Mouse (Mus musculus): ENCODE measurements at regions not wholly inside any gene's neighbourhood (a gene's known extent, or its start where the extent isn't known, plus 50 kb on each side); places are given as distances from the start of the nearest gene placed in this dataset.

GRCm38 (mm10) chr3:147098065-147098580 is 246.0 kb downstream of the Ttll7 start:
- DNase-seq = no peak

DNA sequence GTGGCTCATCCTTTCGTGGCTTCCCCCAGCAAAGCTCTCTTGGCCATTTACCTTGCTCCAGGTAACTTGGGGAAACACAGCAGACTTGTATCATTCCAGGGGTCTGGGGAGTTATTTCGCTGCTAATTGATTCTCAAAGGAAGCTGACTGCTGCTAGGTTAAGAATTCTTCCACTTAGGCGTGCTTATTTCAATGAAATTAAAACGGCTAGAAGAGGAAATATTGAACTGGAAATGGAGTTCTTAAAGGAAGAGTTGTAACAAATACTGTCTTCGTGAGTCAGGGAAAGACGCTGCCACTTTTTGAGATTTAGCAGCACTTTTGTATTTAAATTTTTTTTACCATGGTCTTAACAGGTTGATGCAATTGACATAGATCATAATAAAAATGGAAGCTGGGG is 246.4 kb downstream of the Ttll7 start:
- DNase-seq = no peak

DNA sequence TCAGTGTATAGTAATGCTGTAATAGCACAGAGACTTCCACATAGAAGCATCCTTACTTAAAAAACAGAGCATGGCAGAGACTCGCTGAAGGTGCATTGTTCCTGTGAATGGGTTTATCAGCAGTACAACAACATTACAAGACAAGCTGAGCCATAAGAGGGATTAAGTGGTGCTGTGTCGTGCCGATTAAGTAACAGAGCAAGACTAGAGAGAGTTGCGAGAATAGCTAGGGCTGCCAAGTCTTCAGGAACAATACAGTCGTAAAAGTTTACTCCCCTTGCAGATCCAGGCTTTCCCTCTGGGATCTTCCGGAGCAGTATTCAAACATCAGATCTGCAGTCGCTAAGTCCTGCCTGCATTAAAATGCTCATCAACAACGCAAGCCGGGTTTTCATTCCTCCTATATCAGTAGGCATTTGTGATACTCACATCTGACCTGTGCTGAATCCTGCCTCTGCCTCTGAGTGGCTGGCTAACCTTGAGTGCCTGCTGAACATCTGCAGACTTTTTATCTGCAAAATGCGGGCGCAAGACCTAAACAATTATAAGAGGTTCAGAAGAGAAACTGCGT is 247.1 kb downstream of the Ttll7 start:
- DNase-seq = no peak

DNA sequence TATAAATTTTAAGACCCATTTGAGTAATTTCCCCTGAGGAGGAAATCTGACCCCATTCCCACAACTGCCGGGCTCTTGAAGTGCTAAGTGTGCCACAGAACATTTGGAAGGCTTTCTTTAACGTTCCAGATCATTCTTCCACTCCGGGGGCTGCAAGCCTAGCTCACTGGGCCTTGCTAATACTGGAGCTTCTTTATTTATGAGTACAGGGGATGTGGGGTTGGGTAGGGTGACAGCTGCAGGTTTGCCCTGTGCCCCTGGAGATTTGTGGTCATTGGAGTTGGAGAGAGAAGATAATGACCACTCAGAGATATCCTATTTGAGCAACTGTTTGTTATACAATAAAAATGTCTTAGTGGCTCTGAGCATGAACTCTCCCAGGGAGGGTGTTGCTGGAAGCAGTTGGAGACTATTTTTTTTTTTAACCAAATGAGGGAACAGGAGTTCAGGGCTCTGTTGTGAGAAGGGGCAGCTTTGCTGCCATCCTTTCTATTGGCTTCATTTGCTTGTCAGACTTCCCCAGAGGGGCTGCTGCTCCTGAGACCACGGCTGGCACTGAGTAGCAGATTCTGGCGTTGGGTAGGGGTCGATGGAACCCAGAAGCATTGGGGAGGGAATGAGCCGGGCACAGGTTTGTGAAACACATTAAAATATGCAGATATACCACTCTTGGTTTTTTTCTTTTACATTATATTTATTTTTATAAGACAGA is 249.0 kb downstream of the Ttll7 start:
- DNase-seq = no peak

DNA sequence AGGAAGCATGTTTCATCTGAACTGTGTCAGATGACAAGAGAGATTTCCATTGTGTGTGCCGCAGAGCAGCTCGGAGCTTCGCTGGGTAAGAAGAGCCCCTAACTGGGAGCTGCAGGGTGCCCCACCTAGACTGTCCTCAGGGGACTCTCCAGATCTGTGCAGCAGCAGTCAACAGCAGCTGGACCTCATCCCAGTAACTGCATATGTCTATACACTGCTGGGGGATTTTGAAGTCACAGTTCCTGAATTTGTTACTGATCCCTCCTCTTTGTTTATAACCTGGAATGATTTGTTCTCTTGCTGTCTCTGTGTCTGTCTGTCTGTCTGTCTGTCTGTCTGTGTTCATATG is 249.6 kb downstream of the Ttll7 start:
- DNase-seq = no peak

GRCm38 (mm10) chr3:147103428-147103827 is 251.3 kb downstream of the Ttll7 start:
- no peak for DNase-seq

DNA sequence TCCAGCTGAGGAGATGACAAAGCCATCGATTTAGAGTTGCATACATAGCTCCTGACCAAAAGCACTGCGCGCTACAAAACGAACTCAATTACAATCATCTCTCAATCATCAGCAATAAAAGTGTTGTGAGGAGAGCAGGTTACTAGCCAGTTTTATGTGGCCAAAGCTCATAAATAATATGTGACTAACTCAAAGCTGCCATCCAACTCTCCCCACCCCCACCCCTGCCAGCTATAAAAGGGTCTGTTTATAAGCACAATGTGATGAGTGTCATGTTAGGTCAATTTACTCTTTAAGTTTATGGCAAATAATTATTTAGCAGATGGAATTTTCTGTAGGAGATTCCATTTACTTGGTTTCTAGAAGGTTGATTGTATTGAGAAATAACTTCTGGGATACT is 265.4 kb downstream of the Ttll7 start:
- no peak for DNase-seq

DNA sequence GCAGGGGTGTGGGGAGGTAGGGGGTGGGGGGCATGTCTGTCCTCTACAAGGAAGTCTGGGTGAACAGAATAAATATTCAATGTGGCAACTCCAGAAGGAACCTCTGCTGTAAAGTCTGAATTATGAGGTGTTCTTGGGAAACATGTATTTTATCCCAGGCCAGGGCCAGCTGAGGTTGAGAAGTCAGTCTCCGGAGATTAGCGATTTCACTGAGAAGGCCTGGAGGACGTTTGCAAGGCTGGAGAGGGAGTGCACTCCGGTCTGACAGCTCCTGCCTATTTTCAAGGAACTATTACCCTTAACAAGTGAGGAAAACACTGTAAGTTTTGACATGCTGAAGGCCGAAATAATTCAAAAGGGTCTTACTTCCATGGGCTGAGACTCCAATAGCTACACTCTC is 265.9 kb downstream of the Ttll7 start:
- no peak for DNase-seq

DNA sequence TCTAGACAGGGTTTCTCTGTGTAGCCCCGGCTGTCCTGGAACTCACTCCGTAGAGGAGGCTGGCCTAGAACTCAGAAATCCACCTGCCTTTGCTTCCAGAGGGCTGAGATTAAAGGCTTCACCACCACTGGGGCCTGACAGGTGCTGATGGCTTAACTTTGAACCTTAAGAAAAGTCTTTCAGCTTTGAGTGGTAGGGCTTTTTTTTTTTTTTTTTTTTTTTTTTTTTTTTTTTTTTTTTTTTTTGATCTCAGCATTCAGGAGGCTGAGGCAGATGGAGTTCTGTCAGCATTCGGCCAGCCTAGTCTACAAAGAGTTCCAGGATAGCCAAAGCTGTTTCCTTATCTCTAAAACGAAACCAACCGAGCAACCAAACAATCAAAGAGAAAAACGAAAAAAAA is 266.5 kb downstream of the Ttll7 start:
- DNase-seq = no peak

DNA sequence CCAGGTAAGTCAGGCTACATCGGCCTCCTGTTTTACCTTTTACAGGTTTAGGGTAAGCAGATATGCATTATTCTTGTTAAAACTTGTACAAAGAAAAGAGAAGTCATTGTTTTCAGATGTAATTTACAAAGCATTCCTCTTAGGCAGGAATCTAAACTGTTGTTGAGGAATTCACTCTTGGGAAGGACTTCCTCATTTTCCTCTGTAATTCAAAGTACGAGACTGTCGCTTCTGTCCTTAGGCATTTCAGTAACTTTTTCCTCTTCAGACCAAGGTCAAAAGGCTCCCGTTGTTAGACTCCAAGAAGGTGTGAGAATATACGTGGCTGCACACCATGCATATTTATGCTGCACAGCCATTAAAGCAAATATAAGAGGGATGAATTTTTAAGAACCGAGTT is 269.7 kb downstream of the Ttll7 start:
- no peak for DNase-seq

GRCm38 (mm10) chr3:147127740-147128139 is 275.6 kb downstream of the Ttll7 start:
- DNase-seq = no peak

GRCm38 (mm10) chr3:147132830-147133229 is 280.7 kb downstream of the Ttll7 start:
- no peak for DNase-seq

DNA sequence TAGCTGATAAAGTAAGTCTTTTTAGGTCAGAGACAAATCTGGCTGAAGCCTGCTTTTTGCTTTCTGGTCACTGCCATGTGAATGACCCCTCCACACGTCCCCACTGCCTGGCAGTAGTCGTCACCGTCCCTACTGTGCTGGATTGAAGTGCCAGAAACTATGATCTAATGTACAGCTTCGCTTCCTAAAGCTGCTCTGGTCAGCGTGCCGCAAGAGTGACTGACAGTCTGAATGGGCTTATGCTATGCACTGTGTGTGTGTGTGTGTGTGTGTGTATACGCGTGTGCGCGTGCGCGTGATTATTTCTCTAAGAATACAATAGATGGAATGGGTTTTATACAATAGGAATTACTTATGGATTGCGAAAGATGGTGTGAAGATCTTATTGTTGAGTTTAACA is 281.2 kb downstream of the Ttll7 start:
- no peak for DNase-seq

DNA sequence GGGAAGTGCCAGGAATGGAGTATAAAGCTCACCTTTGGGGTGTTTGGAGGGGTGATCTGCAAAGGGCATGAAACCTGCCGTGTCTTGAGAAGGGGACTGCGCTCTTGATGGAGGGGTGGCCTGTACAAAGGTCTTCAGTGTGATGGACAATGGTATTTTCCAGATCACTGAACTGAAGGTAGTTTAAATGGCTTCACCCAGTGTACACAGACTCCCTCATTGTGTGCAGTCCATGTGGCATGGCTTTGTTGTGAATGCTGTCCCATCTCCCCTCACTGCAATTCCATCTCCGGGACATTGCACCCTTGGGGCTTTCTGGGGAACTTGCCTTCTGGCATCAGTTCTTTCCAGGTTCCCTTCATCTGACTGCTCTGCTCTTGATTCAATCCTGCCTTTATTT is 288.2 kb downstream of the Ttll7 start:
- DNase-seq = no peak

GRCm38 (mm10) chr3:147153456-147153855 is 301.3 kb downstream of the Ttll7 start:
- no peak for DNase-seq

DNA sequence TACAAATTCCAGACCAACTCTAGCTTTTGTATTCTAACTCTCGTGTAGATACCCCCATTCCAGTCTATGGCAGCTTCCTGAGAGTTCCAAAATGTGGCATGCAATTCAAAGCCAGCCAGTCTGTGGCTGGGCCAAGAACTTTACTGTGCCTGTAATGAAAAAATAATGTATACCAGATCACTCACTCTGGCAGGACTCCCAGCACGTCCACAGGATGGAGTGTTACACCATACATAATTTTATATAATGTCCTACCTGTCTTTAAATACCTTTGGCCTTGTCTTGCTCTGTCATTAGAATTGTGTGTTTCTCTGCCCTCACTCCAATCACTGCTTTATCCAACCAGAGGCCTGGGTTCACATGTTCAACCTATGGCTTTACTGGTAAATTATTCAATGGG is 301.8 kb downstream of the Ttll7 start:
- no peak for DNase-seq

- peak; percentile 19 for DNase-seq
Observed at GRCm38 (mm10) chr3:147163126-147163525, 311.0 kb downstream of the Ttll7 start.

GRCm38 (mm10) chr3:147163540-147163939 is 311.4 kb downstream of the Ttll7 start:
- no peak for DNase-seq

DNA sequence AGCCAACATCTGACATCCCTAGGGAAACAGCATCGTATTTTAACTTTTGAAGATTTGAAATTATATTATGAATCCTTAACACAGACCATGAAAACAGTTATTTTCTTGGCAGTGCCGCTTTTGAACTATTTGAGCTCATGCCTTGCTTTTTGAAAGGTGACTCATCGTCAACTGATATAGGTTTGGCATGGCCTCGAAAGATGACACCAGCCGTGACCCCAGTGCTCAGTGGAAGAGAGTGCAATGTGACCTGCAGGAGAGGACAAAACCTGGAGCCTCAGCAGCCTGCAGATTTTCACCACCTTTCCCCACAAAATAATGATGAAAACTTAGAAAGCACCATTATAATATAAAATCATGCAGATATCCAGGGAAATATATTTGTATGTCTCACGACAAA is 312.8 kb downstream of the Ttll7 start:
- no peak for DNase-seq

DNA sequence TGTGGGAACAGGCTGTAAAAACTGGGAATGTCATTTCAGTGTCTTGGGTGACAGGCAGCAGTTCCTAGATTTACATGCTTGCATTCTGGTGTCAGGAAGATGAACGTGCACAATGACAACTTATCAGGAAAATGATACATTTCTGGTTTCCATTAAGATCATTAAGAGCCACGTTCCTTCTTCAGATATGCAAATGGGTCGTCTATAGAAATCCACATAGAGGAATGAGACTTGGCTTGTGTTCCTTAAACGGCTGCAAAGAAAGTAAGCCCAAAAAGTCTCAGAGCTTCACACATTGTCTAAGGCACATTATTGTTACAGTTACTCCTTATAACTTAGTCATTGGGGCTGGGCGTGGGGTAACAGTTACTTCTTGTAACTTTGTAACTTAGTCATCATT is 314.4 kb downstream of the Ttll7 start:
- DNase-seq = no peak

DNA sequence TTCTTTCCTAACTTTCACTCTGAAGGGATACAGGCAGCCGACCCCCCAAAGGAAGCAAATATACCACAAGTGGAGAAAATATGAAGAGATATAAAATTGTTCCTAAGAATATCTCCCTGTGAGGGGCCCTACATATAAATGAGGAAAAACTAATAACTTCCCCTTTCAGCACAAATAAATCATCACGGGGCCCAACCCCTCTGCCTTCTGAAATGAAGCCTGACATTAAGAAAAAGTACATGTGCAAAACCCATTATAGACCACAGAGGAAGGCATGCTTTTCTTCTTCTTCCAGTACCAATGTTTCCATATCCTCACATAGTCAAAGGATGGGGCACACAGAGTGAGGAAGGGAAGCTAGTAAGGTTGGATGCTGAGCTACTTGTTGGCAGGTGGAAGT is 317.0 kb downstream of the Ttll7 start:
- no peak for DNase-seq

DNA sequence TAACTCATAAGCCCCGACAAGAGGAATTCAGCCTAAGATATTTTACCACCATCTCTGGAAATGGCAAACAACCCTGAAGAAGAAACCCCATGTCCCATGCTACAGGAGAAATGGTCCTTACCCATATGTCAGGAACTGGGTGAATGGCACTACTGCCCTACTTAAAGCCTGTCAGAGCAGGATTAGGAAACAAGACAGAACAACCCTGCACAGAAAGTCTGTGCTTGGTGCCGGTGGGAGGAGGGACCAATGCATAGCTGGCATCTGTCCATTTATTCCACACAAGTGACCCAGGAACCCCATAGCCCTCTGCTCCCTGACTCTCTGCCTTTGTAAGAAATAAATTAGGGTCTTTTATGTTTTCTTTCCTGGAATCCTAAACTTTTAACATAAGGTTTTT is 317.9 kb downstream of the Ttll7 start:
- DNase-seq = no peak

- DNase-seq = no peak
Observed at GRCm38 (mm10) chr3:147178746-147179145, 326.6 kb downstream of the Ttll7 start.

DNA sequence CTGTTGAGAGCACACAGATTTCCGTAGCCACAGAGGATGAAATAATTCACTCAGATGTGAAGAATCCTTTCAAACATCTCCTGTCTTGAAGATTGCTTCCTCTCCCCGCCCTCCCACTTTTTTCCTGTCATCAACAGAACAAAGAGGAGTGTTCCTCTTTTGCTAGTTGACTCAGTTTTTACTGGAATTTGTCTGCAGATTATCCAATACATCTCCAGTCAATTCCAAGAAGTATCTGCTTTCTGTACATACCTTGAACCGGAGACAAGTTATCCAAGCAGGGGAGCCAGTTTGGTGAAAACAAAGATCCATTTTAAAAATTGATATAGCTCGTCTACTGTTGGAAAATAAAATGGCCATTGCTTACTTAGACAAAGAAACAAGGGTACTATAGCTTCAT is 328.5 kb downstream of the Ttll7 start:
- no peak for DNase-seq

Measured in gastrocnemius, postnatal 25 days (tissue).